Mouse (Mus musculus): ENCODE results near the gene Gm29276. TPM values are rescaled to one million over a fixed set of nuclear protein-coding genes. Genes with fewer than 3 reads are reported as not detected.
"Not testable (repeated sequence)": the region's sequence is repeated elsewhere in the genome, so short reads cannot be mapped to it uniquely, and the experiment has no call there.

Gm29276 gene
- polyA plus RNA-seq (2015; fragmentation: Nextera tagmentation; extraction: Ambion mirVana) = not detected in 2 replicates

GRCm38 (mm10) chrY:42582150-42582549 lies at the start of gene Gm29276:
Gm29276 (minus strand) TSS chrY:42582250.
- not testable (repeated sequence) for H3K4me2 ChIP-seq (ENCODE audit: low read length); H3K27ac ChIP-seq; H3K36me3 ChIP-seq (ENCODE audit: insufficient read depth, low read length); H3K27me3 ChIP-seq (ENCODE audit: insufficient read depth, low read length); H3K9me3 ChIP-seq (replicated peaks; ENCODE audit: low read length); DNase-seq (ENCODE audit: low spot score); H3K4me1 ChIP-seq (replicated peaks; ENCODE audit: insufficient read depth, low read length); H3K9ac ChIP-seq (ENCODE audit: low read depth, low read length); ATAC-seq (replicated peaks; ENCODE audit: low FRiP score, low read depth); H3K4me3 ChIP-seq (replicated peaks; ENCODE audit: low read depth, low read length)
- WGBS = no CpG with 5 or more reads among the region's 7 CpGs
